Mouse (Mus musculus) adrenal gland, adult (tissue): Measurements from ENCODE around the gene Tbx1.

Experiments used
- DNase-seq, 2 experiments: peaks; one replicate each; pipeline ENCODE4 v3.0.0; 2022 to 2023; ENCODE audit warnings: low spot score in 1 of 2; ENCODE audit not compliant: inconsistent age in 2 of 2

The Tbx1 gene

GRCm38 (mm10) chr16:18588738-18589055 is 1.8 kb downstream of the Tbx1 start:
- no peak for DNase-seq

DNA sequence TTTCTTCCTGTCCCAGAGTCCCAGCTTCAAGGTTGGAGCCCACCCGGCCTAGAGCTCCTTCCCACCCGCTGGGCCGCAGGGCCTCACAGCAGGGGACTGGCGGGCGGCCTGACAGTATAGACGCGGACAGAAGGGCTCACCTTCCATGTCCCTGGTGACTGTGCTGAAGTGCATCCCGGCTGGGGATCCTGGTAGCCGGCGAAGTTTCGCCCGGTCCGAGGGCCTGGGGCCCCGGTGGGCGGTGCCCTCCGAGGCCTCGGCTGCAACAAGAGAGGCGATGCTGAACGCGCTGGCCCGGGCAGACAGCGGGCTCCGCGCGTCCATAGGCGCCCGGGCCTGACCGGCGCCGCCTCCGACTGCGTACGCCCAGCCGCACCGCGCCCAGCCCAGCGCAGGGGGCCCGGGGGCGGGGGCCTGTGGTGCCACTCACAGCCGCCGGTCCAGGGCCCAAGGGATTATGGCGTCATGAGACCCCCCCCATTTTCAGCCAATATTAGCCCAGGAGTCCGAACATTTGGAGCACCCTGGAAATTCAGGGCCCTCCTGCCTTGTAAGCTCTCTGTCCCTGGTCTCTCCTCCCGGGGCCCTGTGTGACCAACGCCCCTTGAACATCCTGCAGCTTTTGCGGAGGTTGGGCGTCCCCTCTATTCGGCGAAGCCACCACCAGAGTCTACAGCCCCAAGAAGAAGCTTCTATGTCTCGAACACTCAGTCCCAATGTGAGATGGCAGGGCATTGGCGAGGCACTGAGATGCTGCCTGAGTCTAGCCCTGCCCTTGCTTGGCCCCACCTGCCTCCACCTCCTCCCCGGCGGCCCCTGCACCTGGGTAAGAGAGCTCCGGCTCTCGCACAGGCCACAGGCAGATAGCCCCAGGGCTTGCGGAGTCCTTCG is 2.4 kb downstream of the Tbx1 start:
- no peak for DNase-seq

- peak in 1 of 2 experiments; percentile 29 for DNase-seq
These were observed 3.4 kb downstream of the Tbx1 start for GRCm38 (mm10) chr16:18586906-18587546.

GRCm38 (mm10) chr16:18586076-18586905 is 4.2 kb downstream of the Tbx1 start:
- DNase-seq: no peak

GRCm38 (mm10) chr16:18585676-18586075 is 4.8 kb downstream of the Tbx1 start:
- no peak for DNase-seq

DNA sequence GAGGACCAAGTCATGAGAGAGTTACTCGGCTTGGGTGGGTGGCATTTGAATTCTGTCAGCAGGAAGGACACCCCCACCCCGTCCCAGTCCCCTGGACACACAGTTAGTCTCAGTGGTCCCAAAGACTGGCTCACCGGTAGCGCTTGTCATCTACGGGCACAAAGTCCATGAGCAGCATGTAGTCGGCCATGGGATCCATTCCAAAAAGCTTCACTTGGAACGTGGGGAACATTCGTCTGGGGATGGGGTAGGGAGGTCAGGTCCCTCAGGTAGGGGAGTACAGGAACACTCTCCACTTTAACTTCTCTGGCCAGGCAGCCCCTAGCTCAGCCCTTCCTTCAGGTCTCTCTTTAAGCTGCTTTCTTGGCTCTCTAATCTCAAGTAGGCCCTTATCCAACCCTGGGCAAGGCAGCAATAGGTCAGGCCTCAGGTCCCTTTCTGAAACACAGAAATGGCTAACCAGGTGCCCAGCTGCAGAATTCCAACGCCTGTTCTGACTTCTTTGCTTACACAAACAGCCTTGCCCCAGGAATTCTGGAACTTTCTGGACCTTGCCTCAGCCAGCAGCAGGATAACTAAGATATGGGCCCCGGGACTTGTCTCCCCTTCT is 5.5 kb downstream of the Tbx1 start:
- DNase-seq: no peak

- no peak for DNase-seq
These were observed 6.7 kb downstream of the Tbx1 start for GRCm38 (mm10) chr16:18583673-18584357.

DNA sequence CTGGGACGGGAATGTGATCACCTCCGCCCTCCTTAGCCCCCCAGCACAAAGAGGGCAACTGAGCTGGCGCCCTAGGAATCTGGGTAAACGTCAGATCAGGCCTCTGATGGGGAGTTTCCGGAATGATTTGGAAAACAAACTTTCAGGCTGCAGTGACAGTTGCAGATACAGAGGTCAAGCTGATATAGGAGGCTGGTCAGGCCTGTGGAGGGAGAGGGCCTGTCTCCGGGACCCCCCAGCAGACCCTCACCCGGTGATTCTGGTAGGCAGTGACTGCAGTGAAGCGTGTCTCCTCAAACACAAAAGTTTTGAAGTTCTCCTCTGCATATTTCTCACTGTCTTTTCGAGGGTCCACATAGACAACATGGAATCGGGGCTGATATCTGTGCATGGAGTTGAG is 7.3 kb downstream of the Tbx1 start:
- no peak for DNase-seq

DNA sequence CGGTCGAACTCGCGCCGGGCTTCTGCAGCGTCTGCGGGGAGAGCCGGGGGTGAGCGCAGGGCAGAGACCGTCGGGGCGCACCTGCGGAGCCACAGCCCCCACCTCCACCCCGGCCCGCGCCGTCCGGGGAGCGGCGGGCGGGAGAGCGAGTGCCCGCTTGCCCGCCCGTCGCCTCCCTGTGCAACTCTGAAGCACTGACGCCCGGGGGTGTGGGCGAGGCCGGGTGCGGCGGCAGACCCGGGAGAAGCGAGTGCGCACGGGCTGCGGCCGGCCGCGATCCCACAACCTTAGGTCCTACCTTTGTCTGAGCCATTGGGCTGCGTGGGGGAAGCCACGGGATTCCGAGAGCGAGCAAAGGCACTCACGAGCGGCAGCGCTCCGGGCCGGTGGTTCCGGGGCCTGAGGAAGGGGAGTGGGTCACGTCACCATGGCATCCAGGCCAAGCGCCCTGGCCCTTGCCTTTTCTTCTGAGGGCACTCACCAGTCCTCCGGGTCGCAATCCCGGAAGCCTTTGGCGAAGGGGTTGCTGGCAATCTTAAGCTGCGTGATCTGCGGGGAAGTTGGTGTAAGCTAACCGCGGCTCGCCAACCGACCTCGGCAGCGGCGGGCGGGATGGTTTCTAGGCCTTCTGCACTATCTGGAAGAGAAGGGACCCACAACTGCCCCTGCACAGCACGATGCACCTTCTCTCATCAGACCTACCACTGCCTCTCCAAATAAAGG is 7.9 kb downstream of the Tbx1 start:
- DNase-seq: no peak

- peak in 1 of 2 experiments; percentile 61 for DNase-seq
These were observed 8.8 kb downstream of the Tbx1 start for GRCm38 (mm10) chr16:18581623-18582205.

- DNase-seq: no peak
These were observed 9.3 kb downstream of the Tbx1 start for GRCm38 (mm10) chr16:18581050-18581622.

DNA sequence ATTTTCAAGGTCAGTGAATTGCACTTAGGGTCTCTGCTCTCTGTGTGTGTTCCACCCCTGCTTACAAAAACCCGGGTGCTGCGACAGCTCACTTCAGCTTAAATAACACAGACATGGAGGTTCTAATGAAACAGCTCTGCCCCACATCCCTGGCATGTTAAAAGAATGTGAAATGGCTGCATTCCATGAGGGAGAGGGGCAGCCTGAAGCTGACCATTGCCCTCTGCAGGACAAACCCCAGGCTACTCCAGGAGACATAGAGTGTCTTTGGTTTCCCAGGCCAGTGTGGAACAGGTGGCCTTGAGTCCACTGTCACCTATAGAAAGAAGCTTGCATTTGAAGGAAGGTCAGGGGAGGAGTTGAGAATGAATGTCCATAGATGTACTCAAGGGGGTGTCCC is 10.1 kb downstream of the Tbx1 start:
- DNase-seq: no peak

GRCm38 (mm10) chr16:18577599-18578160 is 12.8 kb downstream of the Tbx1 start:
- no peak for DNase-seq

GRCm38 (mm10) chr16:18577071-18577470 is 13.4 kb downstream of the Tbx1 start:
- DNase-seq: no peak

DNA sequence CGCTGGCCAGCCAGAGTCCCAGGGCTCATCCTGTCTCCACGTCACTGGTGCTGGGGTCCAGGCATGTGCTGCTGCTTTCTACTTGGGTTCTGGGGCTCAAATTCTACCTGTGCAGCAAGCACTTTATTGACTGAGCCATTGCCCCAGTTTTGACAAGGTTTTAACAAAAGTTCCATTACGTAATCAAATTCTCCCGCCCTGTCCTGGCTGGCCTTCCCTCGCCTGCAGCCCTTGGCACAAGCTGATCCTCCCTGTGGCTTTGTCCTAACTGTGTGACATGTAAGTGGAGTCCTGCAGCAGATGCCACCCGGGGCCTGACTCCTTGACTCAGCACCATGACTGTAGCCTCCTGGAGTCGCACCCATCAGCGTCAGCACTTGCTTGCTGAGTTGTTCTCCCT is 16.3 kb downstream of the Tbx1 start:
- DNase-seq: peak; percentile 31 to 76

- no peak for DNase-seq
These were observed 21.9 kb downstream of the Tbx1 start for GRCm38 (mm10) chr16:18568599-18568998.

DNA sequence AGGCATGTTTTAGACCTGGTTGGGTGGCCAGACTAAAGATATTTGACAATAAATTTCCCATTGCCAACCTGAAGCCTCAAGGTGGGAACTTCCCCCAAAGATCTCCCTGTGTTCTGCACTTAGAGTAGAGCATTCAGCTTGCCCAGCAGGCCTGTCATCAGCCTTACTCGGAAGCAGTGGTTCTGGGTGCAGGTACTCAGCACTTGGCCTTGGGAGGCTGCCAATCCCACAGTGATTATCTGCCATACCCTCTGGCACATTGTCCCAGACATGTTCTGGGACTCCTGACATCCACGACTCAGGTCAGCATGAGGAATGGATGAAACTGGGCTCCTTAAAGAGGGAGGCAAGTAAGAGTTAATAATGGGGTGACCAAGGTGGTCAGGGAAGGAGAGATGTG is 26.0 kb downstream of the Tbx1 start:
- DNase-seq: no peak

DNA sequence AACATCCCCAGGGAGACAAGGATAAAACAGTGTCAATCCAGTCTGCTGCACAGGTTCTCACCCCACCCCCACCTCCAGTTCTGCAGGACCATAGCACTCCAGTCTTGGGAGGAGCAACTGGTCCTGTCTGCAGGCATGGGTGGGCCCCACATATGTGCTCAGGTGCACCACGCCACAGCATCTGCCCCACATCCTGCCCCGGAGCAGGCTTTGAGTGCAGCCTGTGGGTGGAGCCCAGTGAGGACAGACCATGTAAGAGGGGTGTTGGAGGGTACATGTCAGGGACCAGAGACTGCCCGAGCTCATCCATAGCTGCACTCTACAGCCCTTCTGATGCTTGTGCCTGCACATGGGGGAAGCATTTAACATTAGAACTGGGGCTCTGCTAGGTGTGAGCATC is 34.0 kb downstream of the Tbx1 start:
- no peak for DNase-seq
